Mouse (Mus musculus) lung, postnatal 0 days (tissue): ENCODE results near the gene Ntrk3. TPM values are rescaled to one million over a fixed set of nuclear protein-coding genes. Genes with fewer than 3 reads are reported as not detected.

Experiments used
- ATAC-seq: fragments of 200-750 bp; cut with Nextera tagmentation; 2 replicates; pipeline ENCODE4 v1.8.0; 2017; ENCODE audit warnings: moderate library complexity
- DNase-seq: peaks from one replicate; pipeline ENCODE4 v3.0.0-alpha.2; 2016; ENCODE audit warnings: low spot score
- H3K27ac ChIP-seq: fragments of 300-500 bp; sonication (generic); 2 replicates; pipeline ENCODE4 v1.5.1; 2014; ENCODE audit warnings: antibody characterized with exemption, mild to moderate bottlenecking, low read length, mixed read lengths
- H3K27me3 ChIP-seq: fragments of 300-500 bp; sonication (generic); replicated peaks from 2 replicates; pipeline ENCODE4 v1.6.1; 2014; ENCODE audit warnings: low read length, mixed read lengths; ENCODE audit not compliant: insufficient read depth
- H3K36me3 ChIP-seq: fragments of 300-500 bp; sonication (generic); 2 replicates; pipeline ENCODE4 v1.6.1; 2014; ENCODE audit warnings: low read length, mixed read lengths; ENCODE audit not compliant: insufficient read depth
- H3K4me1 ChIP-seq: fragments of 300-500 bp; sonication (generic); 2 replicates; pipeline ENCODE4 v1.6.1; 2014; ENCODE audit warnings: antibody characterized with exemption, low read depth, low read length, mixed read lengths; ENCODE audit not compliant: insufficient read depth
- H3K4me2 ChIP-seq: fragments of 300-500 bp; sonication (generic); replicated peaks from 2 replicates; pipeline ENCODE4 v1.6.1; 2014; ENCODE audit warnings: low read depth, mild to moderate bottlenecking, low read length, moderate library complexity, mixed read lengths
- H3K4me3 ChIP-seq: fragments of 300-500 bp; sonication (generic); 2 replicates; pipeline ENCODE4 v1.5.1; 2014; ENCODE audit warnings: low read depth, low read length
- H3K9ac ChIP-seq: fragments of 300-500 bp; sonication (generic); replicated peaks from 2 replicates; pipeline ENCODE4 v1.6.1; 2014; ENCODE audit warnings: low read depth, mild to moderate bottlenecking
- H3K9me3 ChIP-seq: fragments of 300-500 bp; sonication (generic); 2 replicates; pipeline ENCODE4 v1.6.1; 2016; ENCODE audit warnings: low read length, mixed read lengths
- CTCF ChIP-seq: IDR thresholded peaks from 2 replicates; pipeline ENCODE4 v1.5.1; 2016; ENCODE audit warnings: antibody characterized with exemption, mild to moderate bottlenecking
- EP300 ChIP-seq: IDR thresholded peaks from 2 replicates; pipeline ENCODE4 v1.6.1; 2016; ENCODE audit warnings: antibody characterized with exemption, mild to moderate bottlenecking, control low read depth
- WGBS: fragments of 180-500 bp; shearing (Covaris S2); extraction: QIAGEN DNeasy Blood & Tissue Kit; methylation state at CpG from one replicate; pipeline ENCODE4 v1.1.7; 2014; 5-methylcytosine and 5-hydroxymethylcytosine counted together
- polyA plus RNA-seq: library from polyadenylated mRNA; unstranded; fragments of >200 nt; fragmentation: Nextera tagmentation; extraction: Ambion mirVana; gene quantifications from 2 replicates; pipeline ENCODE4 v1.2.1, GENCODE M21; 2015

Gene Ntrk3
- polyA plus RNA-seq, 1 experiment from 2014 or later = 1.3 TPM

GRCm38 (mm10) chr7:78376875-78377274, 360.9 kb downstream of the Ntrk3 start:
- no peak overlapping the region for H3K9ac ChIP-seq
- no peaks in the 10 kb centered on the region for H3K27me3 ChIP-seq
- WGBS = 60% methylated on average over 4 of the region's 4 CpGs
- ATAC-seq (no peak), DNase-seq (no peak)
- H3K4me3 ChIP-seq = no peak overlapping the region
- TF ChIP-seq EP300 (no peak), CTCF (no peak)
- no peak overlapping the region for H3K4me2 ChIP-seq
- no peaks in the 10 kb centered on the region for H3K4me1 ChIP-seq
- no peak overlapping the region for H3K27ac ChIP-seq
- H3K9me3 ChIP-seq = no peaks in the 10 kb centered on the region
- H3K36me3 ChIP-seq = no peaks in the 10 kb centered on the region

GRCm38 (mm10) chr7:78361341-78362309, 376.2 kb downstream of the Ntrk3 start:
- 55% methylated on average over 8 of the region's 8 CpGs for WGBS
- Histone ChIP-seq H3K9ac (no peak overlapping the region), H3K27me3 (no peaks in the 10 kb centered on the region), H3K4me3 (no peak overlapping the region), H3K4me1 (no peaks in the 10 kb centered on the region), H3K36me3 (no peaks in the 10 kb centered on the region), H3K27ac (no peak overlapping the region), H3K9me3 (no peaks in the 10 kb centered on the region), H3K4me2 (no peak overlapping the region)
- TF ChIP-seq EP300 (no peak), CTCF (no peak)
- DNase-seq (no peak), ATAC-seq (no peak)

GRCm38 (mm10) chr7:78347464-78347863, 390.3 kb downstream of the Ntrk3 start:
- H3K9ac ChIP-seq = no peak overlapping the region
- H3K27me3 ChIP-seq = no peaks in the 10 kb centered on the region
- no peaks in the 10 kb centered on the region for H3K36me3 ChIP-seq
- no peaks in the 10 kb centered on the region for H3K9me3 ChIP-seq
- H3K4me1 ChIP-seq = no peaks in the 10 kb centered on the region
- H3K27ac ChIP-seq = no peak overlapping the region
- H3K4me2 ChIP-seq = no peak overlapping the region
- 76% methylated on average over 5 of the region's 5 CpGs for WGBS
- H3K4me3 ChIP-seq = no peak overlapping the region
- DNase-seq (no peak), ATAC-seq (no peak)
- TF ChIP-seq CTCF (no peak), EP300 (no peak)

GRCm38 (mm10) chr7:78333422-78333821, 404.4 kb downstream of the Ntrk3 start:
- no peak for DNase-seq
- H3K9ac ChIP-seq = no peak overlapping the region
- H3K27ac ChIP-seq = no peak overlapping the region
- no peak overlapping the region for H3K4me3 ChIP-seq
- no peaks in the 10 kb centered on the region for H3K9me3 ChIP-seq
- no peak overlapping the region for H3K4me2 ChIP-seq
- TF ChIP-seq EP300 = no peak
- TF ChIP-seq CTCF = no peak
- no peaks in the 10 kb centered on the region for H3K4me1 ChIP-seq
- H3K36me3 ChIP-seq = no peaks in the 10 kb centered on the region
- no peaks in the 10 kb centered on the region for H3K27me3 ChIP-seq
- ATAC-seq = no peak

GRCm38 (mm10) chr7:78328301-78328700, 409.5 kb downstream of the Ntrk3 start:
- H3K27me3 ChIP-seq = no peaks in the 10 kb centered on the region
- WGBS = 77% methylated on average over 2 of the region's 2 CpGs
- no peak overlapping the region for H3K4me2 ChIP-seq
- no peak overlapping the region for H3K27ac ChIP-seq
- no peaks in the 10 kb centered on the region for H3K9me3 ChIP-seq
- H3K4me3 ChIP-seq = no peak overlapping the region
- H3K9ac ChIP-seq = no peak overlapping the region
- no peaks in the 10 kb centered on the region for H3K36me3 ChIP-seq
- TF ChIP-seq CTCF (no peak), EP300 (no peak)
- no peak for ATAC-seq
- H3K4me1 ChIP-seq = no peaks in the 10 kb centered on the region
- DNase-seq = no peak

- no peak overlapping the region for H3K4me2 ChIP-seq
- WGBS = 72% methylated on average over 3 of the region's 3 CpGs
- H3K9me3 ChIP-seq = no peaks in the 10 kb centered on the region
- ATAC-seq = no peak
- no peak overlapping the region for H3K4me3 ChIP-seq
- no peaks in the 10 kb centered on the region for H3K4me1 ChIP-seq
- no peak overlapping the region for H3K9ac ChIP-seq
- DNase-seq = no peak
- H3K36me3 ChIP-seq = no peaks in the 10 kb centered on the region
- H3K27ac ChIP-seq = no peak overlapping the region
- H3K27me3 ChIP-seq = no peaks in the 10 kb centered on the region
- TF ChIP-seq EP300 (no peak), CTCF (no peak)
Measured at GRCm38 (mm10) chr7:78326185-78326584, 411.6 kb downstream of the Ntrk3 start.
